Mouse (Mus musculus) kidney, adult 2 months (tissue): ENCODE data around the gene Pdcd4.

Experiments used
- CTCF ChIP-seq: fragments of 200-500 bp; conservative IDR thresholded peaks from 2 replicates; pipeline ENCODE4 v1.5.1; 2011; ENCODE audit warnings: low read depth, mild to moderate bottlenecking, control low read depth, low read length, moderate library complexity, mixed read lengths; ENCODE audit not compliant: insufficient read depth, insufficient read length
- POLR2A ChIP-seq: fragments of 200-500 bp; IDR thresholded peaks from one replicate; pipeline ENCODE4 v1.6.1; 2011; ENCODE audit warnings: low read depth, low read length, control low read depth

DNA sequence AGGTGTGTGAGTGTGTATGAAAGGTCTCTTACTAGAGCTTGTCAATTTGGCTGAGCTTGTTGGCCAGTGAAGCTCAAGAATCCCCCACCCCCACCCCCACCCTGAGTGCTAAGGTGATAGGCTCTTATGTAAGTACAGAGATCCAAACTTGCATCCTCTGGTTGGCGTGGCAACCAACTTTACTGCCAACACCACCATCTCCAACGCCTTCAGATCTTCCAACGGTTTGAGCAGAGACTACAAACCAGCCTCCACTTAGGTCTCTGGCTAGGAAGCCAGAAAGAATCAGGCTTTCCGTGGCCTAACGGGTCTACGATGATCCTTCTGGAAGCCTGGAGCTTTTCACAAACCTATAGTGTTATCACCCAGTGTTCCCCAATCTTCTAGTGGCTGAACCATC lies 23.9 kb upstream of the Pdcd4 start:
- TF ChIP-seq CTCF, result no peak
- no peak for TF ChIP-seq POLR2A
